Mouse (Mus musculus) induced T-regulatory cell, adult 2 months (primary cell): ENCODE measurements around the gene Npsr1.

Source experiments
- DNase-seq: peaks from one replicate; pipeline ENCODE4 v3.0.0-alpha.2; 2012; ENCODE audit warnings: low read depth

The Npsr1 gene

DNA sequence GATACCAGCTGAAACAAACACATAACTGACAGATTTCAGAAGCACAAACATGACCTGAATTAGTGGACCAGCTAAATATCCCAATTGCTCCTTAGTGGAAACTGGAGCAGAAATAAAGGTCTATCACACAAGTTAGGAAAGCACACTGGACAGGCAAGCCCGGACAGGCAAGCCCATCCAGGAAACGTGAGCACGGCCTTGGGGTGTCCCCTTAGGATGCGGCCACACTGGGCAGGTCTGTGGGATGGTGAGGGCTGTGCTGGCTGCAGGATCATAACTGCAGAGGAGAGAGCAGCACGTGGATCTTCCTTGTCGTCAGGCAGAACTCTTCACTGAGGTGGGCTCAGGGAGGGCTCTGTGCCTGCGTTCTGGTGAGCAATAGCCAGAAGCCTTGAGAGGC, at the start of gene Npsr1:
TSS of gene Npsr1 (plus strand) at position 301 of the 400 bp plus-strand sequence.
- no peak for DNase-seq

DNA sequence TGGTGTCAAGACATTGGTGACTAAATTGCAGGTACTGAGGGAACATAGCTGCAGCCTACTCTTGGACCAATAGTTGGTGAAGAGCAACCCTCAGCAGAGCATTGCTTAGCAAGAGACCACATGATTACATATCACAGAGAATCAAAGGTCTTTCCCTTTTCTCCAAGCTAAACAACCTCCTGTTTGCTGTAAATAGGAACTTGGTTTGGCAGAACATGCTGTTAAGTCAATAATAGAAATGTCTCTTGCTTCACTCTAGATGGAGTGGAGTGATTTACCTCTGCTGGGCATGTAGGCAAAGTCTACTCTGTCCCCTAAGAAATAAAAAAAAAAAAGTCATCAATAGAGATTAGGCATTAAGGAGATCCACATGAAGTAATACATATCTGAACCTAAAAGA, 46.3 kb upstream of the Npsr1 start:
- no peak for DNase-seq

DNA sequence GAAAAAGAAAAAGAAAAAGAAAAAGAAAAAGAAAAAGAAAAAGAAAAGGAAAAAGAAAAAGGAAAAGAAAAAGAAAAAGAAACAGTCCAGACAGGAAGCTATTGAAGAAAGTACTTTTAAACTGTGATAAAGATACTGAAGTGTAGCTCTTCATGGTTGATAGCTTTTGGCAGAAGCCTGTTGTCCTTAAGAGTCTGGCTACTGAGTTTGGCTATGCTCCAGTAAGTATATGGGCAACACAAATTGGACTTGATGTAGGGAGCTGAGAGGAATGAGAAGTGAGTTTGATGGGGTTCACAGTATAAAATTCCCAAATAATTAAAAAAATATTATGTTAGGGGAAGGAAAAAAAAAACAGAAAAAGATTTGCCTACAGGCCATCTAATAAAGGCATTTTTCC, 34.5 kb upstream of the Npsr1 start:
- no peak for DNase-seq

DNA sequence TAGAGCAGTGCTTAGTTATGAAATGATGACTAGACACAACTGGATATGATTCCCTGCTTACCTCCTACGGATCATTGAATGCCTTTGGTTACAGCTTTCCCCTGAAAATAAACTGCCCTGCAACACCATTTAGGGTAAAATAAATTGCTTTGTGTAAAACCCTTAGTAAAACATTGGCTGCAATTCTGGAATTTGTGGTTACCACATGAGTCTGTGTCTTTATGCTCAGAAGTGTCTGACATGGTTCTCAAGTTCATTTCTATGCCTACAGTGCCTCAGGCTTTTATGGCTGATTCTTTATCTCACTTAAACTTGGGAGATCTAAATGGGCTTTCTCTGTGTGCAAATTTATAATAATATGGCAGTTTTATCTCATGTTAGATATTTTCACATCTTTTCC, 26.1 kb upstream of the Npsr1 start:
- DNase-seq, result no peak

DNA sequence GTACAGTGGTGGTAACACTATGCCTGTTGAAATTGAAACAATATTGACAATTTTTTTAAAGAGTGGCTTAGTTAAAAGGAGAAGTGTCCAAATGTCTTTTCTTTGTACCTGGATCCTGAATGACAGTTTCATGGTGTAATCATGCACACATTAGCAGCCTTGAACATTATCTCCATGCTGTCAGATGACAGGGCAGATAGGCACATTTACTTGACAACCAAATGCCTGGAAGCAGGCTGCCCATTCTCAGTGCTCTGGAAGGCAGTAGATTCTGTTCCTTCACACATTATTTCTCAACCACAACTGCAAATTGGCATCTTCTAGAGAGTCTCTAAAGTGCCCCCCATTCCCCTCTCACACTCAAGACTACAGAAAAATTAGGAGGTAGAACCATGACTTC, 20.2 kb upstream of the Npsr1 start:
- no peak for DNase-seq

DNA sequence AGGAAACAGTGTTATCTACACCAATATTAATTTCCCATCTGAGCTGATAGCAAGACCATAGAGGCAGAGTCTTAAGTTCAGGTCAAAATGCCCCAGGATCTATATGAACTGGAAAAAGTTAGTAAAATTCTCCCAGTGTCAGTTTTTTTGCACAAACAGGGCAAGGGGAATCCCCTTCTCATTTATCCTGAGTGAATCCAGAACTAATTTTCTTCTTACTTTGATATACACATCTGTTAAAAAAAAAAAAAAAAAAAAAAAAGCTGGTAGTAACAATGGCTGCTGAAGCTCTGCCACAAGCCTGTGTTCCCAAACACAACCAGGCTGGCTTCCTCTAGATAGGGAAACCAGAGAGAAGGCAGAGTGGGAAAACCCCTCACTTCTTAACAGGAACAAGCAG, 5.9 kb upstream of the Npsr1 start:
- no peak for DNase-seq

DNA sequence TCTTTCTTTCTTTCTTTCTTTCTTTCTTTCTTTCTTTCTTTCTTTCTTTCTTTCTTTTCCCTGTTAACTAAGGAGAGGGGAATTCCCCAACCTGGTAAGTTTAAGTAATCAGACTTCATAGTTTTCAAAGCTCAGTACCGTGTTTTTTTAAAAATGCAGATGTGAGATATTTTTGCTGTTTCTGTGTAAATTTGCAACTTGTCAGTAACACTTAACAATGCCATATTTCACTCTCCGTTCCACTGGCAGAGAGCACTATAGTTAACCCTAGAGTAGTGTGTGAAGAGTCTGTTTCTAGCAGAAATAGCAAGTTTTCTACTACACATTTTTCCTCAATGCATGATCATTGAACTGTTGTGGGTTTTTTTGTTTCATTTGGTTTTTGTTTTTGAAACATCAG, 730 bp downstream of the Npsr1 start:
- DNase-seq, result no peak

DNA sequence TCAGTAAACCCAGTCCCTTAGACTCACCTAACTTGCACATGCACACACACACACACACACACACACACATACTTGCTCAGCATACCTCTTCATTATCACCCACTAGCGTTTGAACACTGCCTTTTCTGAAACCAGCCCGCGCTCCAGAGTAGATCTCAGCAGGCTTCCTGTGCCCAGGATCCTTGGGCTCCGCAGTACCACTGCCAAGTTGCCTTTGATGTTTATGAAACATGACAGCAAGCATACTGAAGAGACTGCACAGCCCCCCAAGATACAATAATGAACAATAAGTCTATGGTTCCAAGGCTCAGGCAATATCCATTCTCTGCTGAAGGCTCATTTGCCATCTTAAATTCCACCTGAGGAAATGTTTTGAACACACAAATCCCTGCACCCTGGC, 1.8 kb downstream of the Npsr1 start:
- no peak for DNase-seq

DNA sequence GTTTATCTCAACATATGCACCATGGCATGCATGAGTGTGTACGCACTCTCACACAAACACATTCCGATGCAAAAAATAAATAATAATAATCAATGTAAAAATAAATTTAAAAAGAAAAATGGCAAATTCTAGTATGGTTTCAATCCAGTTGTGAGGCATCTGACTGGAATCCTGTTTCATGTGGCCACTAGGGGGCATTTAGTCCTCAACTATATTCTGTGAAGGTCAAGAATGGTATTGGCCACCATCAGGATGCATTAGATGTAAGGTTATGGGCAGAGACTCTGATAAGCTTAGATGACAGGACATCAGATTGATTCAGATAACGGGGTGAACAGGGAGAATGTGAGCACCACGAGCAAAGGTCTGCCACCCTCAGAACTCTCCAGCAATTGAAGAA, 21.6 kb downstream of the Npsr1 start:
- DNase-seq, result peak; percentile 32

DNA sequence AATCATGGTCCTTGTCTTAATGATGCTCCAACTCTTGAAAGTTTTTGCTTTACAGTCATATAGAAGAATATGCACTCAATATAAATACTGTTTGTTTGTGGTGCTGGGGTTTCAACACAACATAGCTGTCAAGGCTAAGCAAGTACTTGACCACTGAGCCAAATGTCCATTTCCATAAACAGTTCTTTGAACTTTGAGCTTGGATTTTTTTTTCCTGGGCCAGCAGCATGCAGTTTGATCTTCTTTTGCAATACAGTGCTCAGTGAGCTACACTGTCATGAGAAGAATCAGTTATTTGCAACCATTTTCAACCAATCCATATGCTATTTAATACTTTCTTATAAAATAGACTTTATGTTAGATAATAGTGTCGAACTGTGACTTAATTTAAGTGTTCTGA, 35.3 kb downstream of the Npsr1 start:
- no peak for DNase-seq

DNA sequence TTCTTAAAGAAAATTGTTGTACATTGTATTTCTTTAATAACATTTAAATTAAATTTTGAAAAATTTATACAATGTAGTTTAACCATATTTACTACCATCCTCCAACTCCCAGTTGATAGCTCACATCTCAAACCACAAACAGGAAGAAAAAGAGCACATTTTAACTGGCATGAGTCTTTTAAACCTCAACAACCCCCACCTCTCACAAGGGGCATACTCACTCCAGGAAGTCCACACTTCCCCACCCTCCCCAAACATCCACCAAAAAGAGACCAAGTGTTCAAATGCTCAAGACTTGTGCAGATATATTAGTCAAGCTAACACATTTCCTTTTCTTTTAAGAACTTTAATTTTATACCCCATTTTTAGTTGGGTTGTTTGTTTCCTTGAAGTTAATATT, 38.6 kb downstream of the Npsr1 start:
- DNase-seq, result no peak

DNA sequence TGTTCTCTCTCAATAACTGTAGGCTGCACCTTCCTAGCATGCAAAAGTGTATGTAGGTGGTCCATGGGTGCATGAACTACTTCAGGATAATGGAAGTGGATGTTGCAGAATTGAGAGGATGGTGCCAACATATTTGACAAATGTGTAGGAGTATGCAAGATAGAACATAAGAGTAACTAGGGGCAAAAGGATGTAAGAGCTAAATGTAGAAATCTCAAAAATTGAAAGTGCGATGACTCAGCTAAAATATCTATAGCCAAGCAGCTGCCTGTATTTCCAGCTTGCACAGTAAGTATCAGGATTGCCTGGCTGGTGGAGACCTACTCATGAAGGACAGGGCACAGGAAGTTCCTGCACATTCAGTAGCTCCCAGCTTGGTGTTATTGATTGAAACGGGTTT, 46.5 kb downstream of the Npsr1 start:
- no peak for DNase-seq

DNA sequence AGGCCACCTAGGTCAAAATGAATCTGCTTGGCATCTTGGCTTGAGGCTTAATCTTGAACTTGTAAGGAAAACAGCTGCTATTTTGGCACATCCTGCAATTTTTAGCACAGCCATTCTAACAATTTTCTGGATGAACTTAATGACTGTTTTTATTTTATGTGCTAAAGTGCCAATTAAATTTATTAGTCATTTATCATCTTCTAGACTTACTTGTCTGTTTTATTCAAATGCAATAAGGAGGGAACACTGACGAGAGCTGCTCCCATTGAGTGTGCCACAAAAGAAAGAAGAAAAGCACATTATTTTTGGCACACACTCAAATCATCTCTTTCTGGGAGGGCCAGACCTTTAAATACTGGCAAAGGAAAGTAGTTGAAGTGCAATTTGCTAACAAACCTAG, 59.4 kb downstream of the Npsr1 start:
- DNase-seq, result no peak

DNA sequence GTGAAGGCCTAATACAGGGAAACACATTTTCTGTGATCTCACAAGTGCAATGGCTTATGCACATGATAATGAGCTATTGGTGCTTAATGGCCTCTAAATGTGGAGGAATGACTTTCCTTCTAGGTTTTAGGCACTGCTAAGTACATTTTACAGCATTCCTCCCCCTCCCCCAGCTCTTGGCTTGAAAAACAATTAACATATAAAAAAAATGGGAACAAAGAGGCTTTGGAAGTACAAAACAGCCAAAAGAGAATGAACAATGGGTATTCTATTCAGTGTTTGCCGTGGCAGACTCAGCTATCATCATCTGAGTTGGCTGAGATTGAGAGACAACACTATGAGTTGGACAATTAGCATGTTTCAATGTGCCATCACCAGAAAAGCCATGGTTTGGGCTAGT, 62.6 kb downstream of the Npsr1 start:
- DNase-seq, result no peak

DNA sequence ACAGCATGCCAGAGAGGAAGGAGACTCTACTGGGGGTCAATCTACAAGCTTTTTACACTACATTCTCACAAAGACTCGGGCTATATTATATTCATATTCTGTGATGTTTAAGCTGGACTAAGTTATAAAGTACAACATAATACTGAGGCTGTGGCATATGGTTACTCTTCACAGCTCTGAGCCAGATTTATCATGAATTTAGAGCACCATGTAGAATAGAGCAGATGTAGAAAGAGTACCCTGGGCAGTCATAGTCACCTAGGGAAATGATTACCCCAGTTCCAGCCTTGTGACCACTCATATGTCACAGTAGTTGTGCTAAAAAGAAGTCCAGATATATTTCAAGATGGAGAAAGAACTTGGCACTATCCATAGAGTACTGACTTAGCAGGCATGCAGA, 70.7 kb downstream of the Npsr1 start:
- DNase-seq, result no peak

DNA sequence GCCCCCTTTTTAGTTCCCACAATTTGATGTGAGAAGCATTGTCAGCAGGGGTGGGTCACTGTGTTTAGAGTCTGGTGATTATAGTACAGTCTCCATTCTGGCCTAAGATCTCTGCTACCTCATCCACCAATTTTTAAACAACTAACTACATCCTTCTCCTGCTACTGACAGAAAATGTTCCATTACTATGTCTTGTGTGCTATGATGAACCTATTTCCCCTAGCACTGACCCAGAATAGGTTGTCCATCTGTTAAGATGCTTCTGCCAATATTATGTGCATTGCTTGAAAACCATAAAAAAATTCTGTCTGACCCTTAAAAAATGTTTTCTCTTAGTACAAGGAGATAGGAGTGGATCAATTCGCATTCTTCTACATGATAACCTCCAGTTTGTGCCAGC, 72.9 kb downstream of the Npsr1 start:
- no peak for DNase-seq

DNA sequence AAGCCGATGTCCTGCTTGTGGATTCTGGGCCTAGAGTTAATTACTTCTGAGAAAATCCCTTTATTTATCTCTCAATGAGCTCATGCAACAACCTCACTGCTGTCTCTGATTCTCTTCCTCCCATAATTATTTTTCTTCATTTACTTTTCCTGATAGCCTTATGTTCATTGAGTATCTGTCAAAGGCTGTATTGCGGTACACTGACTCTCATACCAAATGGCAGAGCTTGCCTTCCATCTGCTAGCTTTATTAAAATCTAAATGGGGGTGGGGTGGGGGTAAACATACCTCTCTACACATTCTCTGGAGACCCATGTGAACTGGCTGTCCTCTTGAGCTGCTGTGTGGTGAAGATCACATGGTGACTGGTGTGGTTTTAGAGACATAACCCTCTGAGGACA, 80.9 kb downstream of the Npsr1 start:
- DNase-seq, result no peak

DNA sequence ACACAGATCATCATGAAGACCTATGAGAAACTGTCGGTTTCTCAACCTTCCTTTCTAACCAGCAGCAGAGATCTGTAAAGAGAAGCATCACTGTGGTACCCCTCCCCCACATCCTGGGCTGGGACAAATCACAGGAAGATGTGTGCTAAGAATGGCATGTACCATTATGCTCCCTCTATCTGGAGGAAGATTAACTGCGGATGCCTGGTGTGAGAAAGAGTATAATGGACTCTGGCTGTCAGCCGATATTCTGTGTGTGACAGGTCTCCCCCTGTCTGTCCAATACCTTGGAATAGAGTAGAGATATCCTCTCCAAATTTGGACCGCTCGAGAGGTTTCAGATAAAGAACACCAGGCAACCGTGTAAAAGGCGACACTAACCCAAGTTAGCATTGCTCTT, 83.1 kb downstream of the Npsr1 start:
- DNase-seq, result no peak

DNA sequence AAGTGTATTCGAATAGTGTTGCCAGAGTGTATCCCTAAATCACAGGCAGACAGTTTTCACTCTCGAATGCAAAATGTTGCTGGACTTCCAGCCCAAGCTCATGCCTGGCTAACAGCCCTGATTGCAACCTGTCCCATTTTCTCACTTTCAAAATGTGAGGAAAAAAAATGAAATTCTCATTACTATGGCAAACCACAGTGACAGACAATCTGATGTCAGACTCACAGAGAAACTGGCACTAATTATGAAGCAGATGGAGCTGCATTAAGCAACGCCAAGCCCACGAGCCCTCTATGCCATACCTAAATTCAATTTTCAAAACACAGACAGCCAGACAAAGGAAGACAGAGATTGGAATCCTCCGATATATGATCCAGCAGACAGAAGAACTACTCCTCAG, 88.5 kb downstream of the Npsr1 start:
- DNase-seq, result no peak

DNA sequence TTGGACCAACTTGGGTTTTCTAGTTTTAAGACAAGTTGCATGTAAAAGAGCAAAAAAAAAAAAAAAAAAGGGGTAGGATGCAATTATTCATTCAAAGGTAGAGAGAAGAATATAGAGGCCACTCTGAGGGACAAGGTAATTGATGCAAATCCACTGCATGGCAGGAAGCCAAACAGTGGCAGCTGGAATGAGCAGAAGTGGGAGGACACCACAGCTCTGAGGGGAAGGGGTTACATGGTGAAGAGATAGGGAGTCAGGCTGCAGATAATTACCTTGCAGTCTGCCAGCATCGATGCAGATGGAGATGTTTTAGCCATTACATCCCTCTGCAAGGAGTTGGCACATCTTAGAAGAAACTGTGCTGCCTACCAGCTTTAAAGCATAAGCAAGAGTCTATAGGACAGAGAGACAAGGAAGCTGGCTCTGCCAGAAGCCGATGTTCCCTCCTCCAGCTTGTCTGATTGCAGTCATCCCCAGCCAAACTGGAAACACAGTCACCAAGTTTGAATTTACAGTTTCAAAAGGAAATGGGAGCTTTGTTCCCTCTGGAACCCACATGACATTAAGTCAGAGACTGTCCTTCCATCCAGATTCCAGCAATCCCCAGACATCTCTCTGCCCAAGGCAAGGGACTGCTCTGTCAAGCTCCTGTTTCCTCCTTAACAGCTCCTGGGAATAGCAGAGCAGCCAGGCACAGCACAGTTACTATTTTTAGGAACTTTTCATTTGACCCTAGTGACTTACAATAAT, 91.9 kb downstream of the Npsr1 start:
- DNase-seq, result no peak

DNA sequence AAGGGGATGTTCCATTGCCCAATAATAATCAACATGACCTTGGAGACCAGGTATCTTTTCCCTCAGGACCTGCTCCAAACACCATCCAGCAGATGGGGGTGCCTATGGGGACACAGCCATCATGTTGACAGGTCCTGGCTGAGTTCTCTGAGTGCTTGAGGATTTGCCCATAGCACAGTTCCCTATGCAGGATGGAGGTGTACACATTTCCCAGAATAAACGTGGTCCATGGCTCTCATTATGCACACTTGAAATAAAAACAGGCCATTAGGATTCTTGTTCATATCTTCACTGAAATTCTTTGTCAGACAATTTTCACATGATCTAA, 92.4 kb downstream of the Npsr1 start:
- no peak for DNase-seq

DNA sequence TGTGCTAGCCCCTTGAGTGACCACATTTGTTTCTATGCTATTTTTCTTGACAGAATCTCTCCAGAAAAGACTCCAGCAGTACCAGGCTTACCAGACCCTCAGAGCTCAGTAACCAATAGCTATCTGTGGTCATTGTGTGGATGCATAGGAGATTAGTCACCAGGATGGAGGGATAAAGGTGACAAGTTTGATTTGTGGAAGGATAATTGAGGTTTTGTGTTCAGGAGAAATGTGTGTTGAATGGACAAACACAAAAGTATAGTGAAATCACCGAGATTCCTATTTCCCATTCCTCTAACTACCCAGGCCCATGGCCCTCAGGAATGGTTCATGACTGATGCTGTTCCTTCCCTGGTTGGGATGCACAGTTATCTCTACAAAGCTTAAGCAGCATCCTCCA, 100.5 kb downstream of the Npsr1 start:
- DNase-seq, result no peak

DNA sequence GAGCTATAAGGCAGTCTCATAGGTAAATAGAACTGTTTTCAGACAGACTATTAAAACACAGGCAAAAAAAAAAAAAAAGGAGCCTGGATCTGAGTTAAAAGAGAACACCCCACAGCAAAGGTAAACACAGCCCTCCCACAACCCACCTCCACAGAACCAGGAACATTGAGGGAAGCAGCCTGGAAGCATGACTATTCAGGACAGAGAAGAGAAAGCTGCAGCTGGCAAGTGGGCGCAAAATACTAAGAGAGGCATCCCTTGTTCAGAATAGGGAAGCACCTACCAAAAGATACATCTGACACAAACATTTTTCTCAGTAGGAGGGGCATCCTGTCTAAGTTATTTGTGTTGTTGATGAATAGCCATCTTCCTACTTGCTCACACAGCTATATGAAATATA, 113.8 kb downstream of the Npsr1 start:
- DNase-seq, result no peak

DNA sequence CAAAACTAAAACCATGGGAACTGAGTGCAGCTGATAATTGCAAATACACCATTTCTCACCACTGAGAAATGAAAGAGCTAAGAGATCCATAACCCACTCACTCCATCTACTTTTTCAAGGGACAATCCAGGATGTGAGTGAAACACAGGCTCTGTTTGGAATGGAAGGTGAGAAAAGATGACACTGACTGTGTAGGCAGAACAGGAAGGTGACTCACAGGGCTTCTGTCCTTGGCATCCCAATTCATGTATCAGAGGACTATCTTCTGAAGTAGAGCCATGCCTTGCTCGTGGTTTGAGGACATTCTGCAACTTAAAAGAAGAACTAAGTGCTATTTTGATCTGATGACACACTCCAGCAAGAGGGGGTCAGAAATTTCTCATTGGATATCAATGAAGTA, 119.9 kb downstream of the Npsr1 start:
- no peak for DNase-seq

DNA sequence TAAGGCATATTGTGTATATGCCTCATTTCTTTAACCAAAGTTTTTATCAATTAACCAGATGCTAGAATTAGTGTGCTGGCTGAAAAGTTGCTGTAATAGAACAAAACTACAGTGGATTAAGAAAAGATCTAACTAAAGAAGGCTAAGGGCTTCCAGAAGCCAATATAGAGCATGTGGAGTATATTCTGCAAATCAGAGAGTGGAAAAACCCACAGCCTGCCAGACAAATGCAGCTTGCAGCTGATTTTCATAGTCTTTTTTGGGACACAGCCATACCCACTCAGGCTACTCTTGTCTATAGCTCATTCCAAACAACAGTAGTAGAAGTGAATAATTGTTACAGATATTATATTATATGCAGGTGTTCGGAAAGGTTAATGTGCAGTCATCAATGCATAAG, 138.7 kb downstream of the Npsr1 start:
- no peak for DNase-seq
